Mouse (Mus musculus) brain, embryonic 14.5 days (tissue): Measurements from ENCODE around the gene Ppp1r8. TPM values are rescaled to one million over a fixed set of nuclear protein-coding genes. Genes with fewer than 3 reads are reported as not detected.

Experiments used
- DNase-seq: peaks from one replicate; pipeline ENCODE4 v3.0.0-alpha.2; 2011; ENCODE audit warnings: low read depth
- CTCF ChIP-seq: fragments of 200-500 bp; IDR thresholded peaks from 2 replicates; pipeline ENCODE4 v1.5.1; 2012; ENCODE audit warnings: inconsistent platforms, mild to moderate bottlenecking, moderate library complexity, borderline replicate concordance; ENCODE audit not compliant: insufficient read depth, insufficient read length; ENCODE audit errors: extremely low read depth
- POLR2A ChIP-seq: fragments of 200-500 bp; IDR thresholded peaks from 2 replicates; pipeline ENCODE4 v1.6.1; 2012; ENCODE audit warnings: mild to moderate bottlenecking, inconsistent platforms, borderline replicate concordance; ENCODE audit not compliant: poor library complexity, insufficient read depth, insufficient read length, severe bottlenecking; ENCODE audit errors: extremely low read depth
- polyA plus RNA-seq: library from polyadenylated mRNA; depleted of rRNA; stranded (reverse); fragments of >200 nt; gene quantifications from 2 replicates; pipeline ENCODE4 v1.2.3, GENCODE M21; 2012; rRNA removed

The Ppp1r8 gene
- 91.3 and 110 TPM in 2 replicates for polyA plus RNA-seq

- TF ChIP-seq CTCF = peak; percentile 52; the same call in 1 of the 2 replicates
- TF ChIP-seq POLR2A = peak; percentile 82; the same call in 1 of the 2 replicates
- DNase-seq = peak; percentile 99
Observed at GRCm38 (mm10) chr4:132842970-132843704, at the start of gene Ppp1r8. Gene Ppp1r8, minus strand, starts transcription at chr4:132843169.

- TF ChIP-seq CTCF (no peak), POLR2A (no peak)
- no peak for DNase-seq
Observed at GRCm38 (mm10) chr4:132884844-132885374, 41.9 kb upstream of the Ppp1r8 start.

- peak; percentile 73 for TF ChIP-seq POLR2A
- no peak for TF ChIP-seq CTCF
- DNase-seq = peak; percentile 96
Observed at GRCm38 (mm10) chr4:132884064-132884843, 41.3 kb upstream of the Ppp1r8 start, which contains the start of gene Stx12. Gene Stx12, minus strand, starts transcription at chr4:132884509.

- TF ChIP-seq CTCF (no peak), POLR2A (no peak)
- DNase-seq = peak; percentile 22
Observed at GRCm38 (mm10) chr4:132883561-132884063, 40.6 kb upstream of the Ppp1r8 start.

GRCm38 (mm10) chr4:132874363-132875097 is 31.6 kb upstream of the Ppp1r8 start:
- TF ChIP-seq POLR2A (no peak), CTCF (no peak)
- no peak for DNase-seq

- no peak for DNase-seq
- TF ChIP-seq CTCF = no peak
- no peak for TF ChIP-seq POLR2A
Observed at GRCm38 (mm10) chr4:132873481-132874362, 30.8 kb upstream of the Ppp1r8 start.

- TF ChIP-seq POLR2A (no peak), CTCF (no peak)
- no peak for DNase-seq
Observed at GRCm38 (mm10) chr4:132871116-132871515, 28.1 kb upstream of the Ppp1r8 start.

- no peak for TF ChIP-seq CTCF
- no peak for TF ChIP-seq POLR2A
- DNase-seq = no peak
Observed at GRCm38 (mm10) chr4:132864856-132865255, 21.9 kb upstream of the Ppp1r8 start.

- TF ChIP-seq CTCF (no peak), POLR2A (no peak)
- DNase-seq = no peak
Observed at GRCm38 (mm10) chr4:132863012-132863411, 20.0 kb upstream of the Ppp1r8 start.

GRCm38 (mm10) chr4:132860880-132861279 is 17.9 kb upstream of the Ppp1r8 start:
- TF ChIP-seq CTCF (no peak), POLR2A (no peak)
- DNase-seq = no peak
